Mouse (Mus musculus) liver, adult 10 weeks (tissue): ENCODE results near the gene Mtmr14. TPM values are rescaled to one million over a fixed set of nuclear protein-coding genes. Genes with fewer than 3 reads are reported as not detected.

Source experiments
- polyA plus RNA-seq: library from polyadenylated mRNA; stranded (reverse); fragments of 350-450 nt; fragmentation: Illumina TruSeq; extraction: RNeasy Lipid Tissue Mini Kit (QIAGEN cat#74804); gene quantifications from one replicate; pipeline ENCODE4 v1.2.3, GENCODE M21; 2014; ENCODE audit warnings: low read depth, low replicate concordance

The Mtmr14 gene
- polyA plus RNA-seq: 15.3 TPM

GRCm38 (mm10) chr6:113237542-113238270 is at the start of gene Mtmr14:
Gene Mtmr14, plus strand, starts transcription at chr6:113237843.

GRCm38 (mm10) chr6:113194841-113195595 is 42.6 kb upstream of the Mtmr14 start, which contains the start of gene Lhfpl4:
Gene Lhfpl4, minus strand, starts transcription at chr6:113195384.

GRCm38 (mm10) chr6:113282101-113282802 is 44.6 kb downstream of the Mtmr14 start, which contains the start of gene Cpne9:
Gene Cpne9, plus strand, starts transcription at chr6:113282307.

GRCm38 (mm10) chr6:113306986-113307349 is 69.3 kb downstream of the Mtmr14 start, which contains the start of gene Brpf1:
Gene Brpf1, plus strand, starts transcription at chr6:113307137.

GRCm38 (mm10) chr6:113326533-113327315 is 89.1 kb downstream of the Mtmr14 start, which contains the start of gene Ogg1:
Gene Ogg1, plus strand, starts transcription at chr6:113326972.

Other genes with a start within 250 kb of the Mtmr14 start
- gene Thumpd3, start 191.6 kb upstream of the Mtmr14 start, polyA plus RNA-seq: 34.2 TPM
- gene Setd5, start 160.5 kb upstream of the Mtmr14 start, polyA plus RNA-seq: 25.8 TPM
- gene Lhfpl4, start 42.5 kb upstream of the Mtmr14 start, polyA plus RNA-seq: not detected
- not detected for gene Cpne9, start 44.5 kb downstream of the Mtmr14 start, polyA plus RNA-seq
- gene Brpf1, start 69.3 kb downstream of the Mtmr14 start, polyA plus RNA-seq: 1.6 TPM
- gene Ogg1, start 89.1 kb downstream of the Mtmr14 start, polyA plus RNA-seq: 1.8 TPM
- 7.2 TPM for gene Camk1, start 106.1 kb downstream of the Mtmr14 start, polyA plus RNA-seq
- 1.7 TPM for gene Tada3, start 140.0 kb downstream of the Mtmr14 start, polyA plus RNA-seq
- gene Arpc4, start 140.3 kb downstream of the Mtmr14 start, polyA plus RNA-seq: 50.2 TPM
- gene Ttll3, start 151.4 kb downstream of the Mtmr14 start, polyA plus RNA-seq: 0.93 TPM
- 1.1 TPM for gene Rpusd3, start 181.5 kb downstream of the Mtmr14 start, polyA plus RNA-seq
- not detected for gene Cidec, start 197.9 kb downstream of the Mtmr14 start, polyA plus RNA-seq
- 15.9 TPM for gene Jagn1, start 204.7 kb downstream of the Mtmr14 start, polyA plus RNA-seq
- gene Il17re, start 220.6 kb downstream of the Mtmr14 start, polyA plus RNA-seq: 0.21 TPM
- 1.3 TPM for gene Il17rc, start 233.6 kb downstream of the Mtmr14 start, polyA plus RNA-seq
- 5.1 TPM for gene Creld1, start 245.5 kb downstream of the Mtmr14 start, polyA plus RNA-seq